ENCODE assay signal across 18 mouse cellular contexts in genomic region chr12:71838230-71838629, GRCm38 (mm10). TPM values are rescaled to one million over a fixed set of nuclear protein-coding genes. Genes with fewer than 3 reads are reported as not detected.
A peak's percentile ranks its signal among the peaks of the same experiment; 100 is the strongest.
DNase-seq lines count a peak whose midpoint lies in the region; ATAC-seq and TF ChIP-seq lines count a peak whose summit lies in the region.
"Had no signal": no experiment of that assay in that cellular context is flagged by ENCODE, and none has a peak within 500 bp of the region (broad histone marks: within the 10 kb centered on the region; RNA-seq: fewer than 3 reads in every experiment).

No protein-coding gene starts in this region.

- 78% methylated on average over 2 of the region's 2 CpGs for WGBS in hindbrain, embryonic 14.5 days
- WGBS in hindbrain, postnatal 0 days: 75% methylated on average over 2 of the region's 2 CpGs

- intact Hi-C loops in gastrocnemius, adult 2 months (cut with DNase I): no loop called here

- peaks cover 75% of the 10 kb centered on the region for H3K4me1 ChIP-seq in hindbrain, embryonic 14.5 days (replicated peaks; ENCODE audit: control insufficient read depth, insufficient read depth, low read length)
- peaks cover 50% of the 10 kb centered on the region for H3K4me1 ChIP-seq in hindbrain, postnatal 0 days (ENCODE audit: insufficient read depth, low read length)

- H3K4me3 ChIP-seq in gastrocnemius, adult 2 months: no peak overlapping the region
- no peak overlapping the region for H3K4me3 ChIP-seq in hindbrain, embryonic 14.5 days (replicated peaks; ENCODE audit: low read length)
- no peak overlapping the region for H3K4me3 ChIP-seq in hindbrain, postnatal 0 days (ENCODE audit: low read length)
- H3K4me3 ChIP-seq: midbrain, embryonic 12.5 days; stomach, embryonic 15.5 days had no signal

- no peak for ATAC-seq in hindbrain, embryonic 14.5 days (ENCODE audit: low FRiP score)
- ATAC-seq in hindbrain, postnatal 0 days: no peak
- ATAC-seq: activated CD4-positive, CD25-positive, alpha-beta regulatory T cell, adult 4 months; forebrain, embryonic 14.5 days had no signal

- H3K9ac ChIP-seq in hindbrain, embryonic 14.5 days: 0 out of 2 replicates have a peak overlapping the region, but pooled peaks have one; percentile 7
- H3K9ac ChIP-seq in hindbrain, postnatal 0 days (replicated peaks; ENCODE audit: low read length): no peak overlapping the region
- H3K9ac ChIP-seq: lung, embryonic 14.5 days; midbrain, embryonic 12.5 days; stomach, embryonic 15.5 days had no signal

- H3K4me2 ChIP-seq in hindbrain, embryonic 14.5 days (replicated peaks): no peak overlapping the region
- no peak overlapping the region for H3K4me2 ChIP-seq in hindbrain, postnatal 0 days (ENCODE audit: low read depth, low read length)
- H3K4me2 ChIP-seq: lung, embryonic 14.5 days; midbrain, embryonic 12.5 days; stomach, embryonic 15.5 days had no signal

- H3K9me3 ChIP-seq in hindbrain, embryonic 14.5 days (ENCODE audit: control insufficient read depth, low read length): no peaks in the 10 kb centered on the region
- H3K9me3 ChIP-seq in hindbrain, postnatal 0 days (ENCODE audit: low read length): no peaks in the 10 kb centered on the region
- H3K9me3 ChIP-seq: midbrain, embryonic 12.5 days; stomach, embryonic 15.5 days had no signal

- DNase-seq in gastrocnemius, adult 2 months: no peak
- no peak for DNase-seq in gastrocnemius, adult 18-20 months (ENCODE audit: low spot score)
- no peak for DNase-seq in hindbrain, embryonic 14.5 days (ENCODE audit: low spot score)
- DNase-seq in hindbrain, postnatal 0 days (ENCODE audit: low spot score): no peak
- peak; percentile 41 for DNase-seq in lung, postnatal 36 days
- no peak for DNase-seq in lung, postnatal 25 days (ENCODE audit: low spot score)
- DNase-seq in Muller cell, postnatal 12 days (ENCODE audit: inconsistent ontology term): no peak
- DNase-seq in retina, embryonic 14.5 days (ENCODE audit: low spot score): no peak
- DNase-seq: adrenal gland, postnatal 25 days; cerebellum, adult 8-10 months; embryo, embryonic 11 days; kidney, postnatal 4 days; layer of hippocampus, postnatal 36 days; lung, embryonic 14.5 days had no signal

- peak overlapping the region; percentile 20; the same call in 1 of the 2 replicates for H3K27ac ChIP-seq in gastrocnemius, adult 2 months
- no peak overlapping the region for H3K27ac ChIP-seq in hindbrain, embryonic 14.5 days
- H3K27ac ChIP-seq in hindbrain, postnatal 0 days: no peak overlapping the region
- H3K27ac ChIP-seq: midbrain, embryonic 12.5 days; stomach, embryonic 15.5 days had no signal

- no peaks in the 10 kb centered on the region for H3K27me3 ChIP-seq in hindbrain, embryonic 14.5 days (ENCODE audit: control insufficient read depth, insufficient read depth, low read length)
- H3K27me3 ChIP-seq in hindbrain, postnatal 0 days (ENCODE audit: insufficient read depth, low read length): no peaks in the 10 kb centered on the region
- H3K27me3 ChIP-seq: midbrain, embryonic 12.5 days; stomach, embryonic 15.5 days had no signal

- H3K36me3 ChIP-seq in hindbrain, embryonic 14.5 days (replicated peaks; ENCODE audit: control insufficient read depth, insufficient read depth): no peaks in the 10 kb centered on the region
- H3K36me3 ChIP-seq in hindbrain, postnatal 0 days (ENCODE audit: insufficient read depth, low read length): no peaks in the 10 kb centered on the region
- H3K36me3 ChIP-seq: midbrain, embryonic 12.5 days; stomach, embryonic 15.5 days had no signal

- no peak for TF ChIP-seq CTCF in gastrocnemius, adult 2 months (IDR thresholded peaks at IDR 0.05)
- no peak for TF ChIP-seq CTCF in hindbrain, postnatal 0 days (IDR thresholded peaks at IDR 0.05; ENCODE audit: low read depth)

RNA-seq across cellular contexts. Expression of gene Daam1, which starts 7.4 kb away (rescaled TPM):
- 10 to 100 TPM in 1 of 2 experiments, 1 to 10 TPM in 1; 8.0 to 12.8 TPM for total RNA-seq in gastrocnemius, adult 2 months (2021)
- total RNA-seq in gastrocnemius, adult 18-20 months (2021): 10 to 100 TPM in 1 of 2 experiments, 1 to 10 TPM in 1; 9.5 to 11.7 TPM
- 41.2 and 44.2 TPM in 2 replicates for polyA plus RNA-seq in hindbrain, embryonic 14.5 days (2014; fragmentation: Nextera tagmentation; extraction: Ambion mirVana)
- total RNA-seq in hindbrain, postnatal 0 days (2014; rRNA removed): 46.8 and 54.5 TPM in 2 replicates
- polyA plus RNA-seq in hindbrain, postnatal 0 days (2015; fragmentation: Nextera tagmentation; extraction: Ambion mirVana): 21.9 and 22.3 TPM in 2 replicates
